Mouse (Mus musculus): Measurements from ENCODE around the gene Zer1.

The Zer1 gene

DNA sequence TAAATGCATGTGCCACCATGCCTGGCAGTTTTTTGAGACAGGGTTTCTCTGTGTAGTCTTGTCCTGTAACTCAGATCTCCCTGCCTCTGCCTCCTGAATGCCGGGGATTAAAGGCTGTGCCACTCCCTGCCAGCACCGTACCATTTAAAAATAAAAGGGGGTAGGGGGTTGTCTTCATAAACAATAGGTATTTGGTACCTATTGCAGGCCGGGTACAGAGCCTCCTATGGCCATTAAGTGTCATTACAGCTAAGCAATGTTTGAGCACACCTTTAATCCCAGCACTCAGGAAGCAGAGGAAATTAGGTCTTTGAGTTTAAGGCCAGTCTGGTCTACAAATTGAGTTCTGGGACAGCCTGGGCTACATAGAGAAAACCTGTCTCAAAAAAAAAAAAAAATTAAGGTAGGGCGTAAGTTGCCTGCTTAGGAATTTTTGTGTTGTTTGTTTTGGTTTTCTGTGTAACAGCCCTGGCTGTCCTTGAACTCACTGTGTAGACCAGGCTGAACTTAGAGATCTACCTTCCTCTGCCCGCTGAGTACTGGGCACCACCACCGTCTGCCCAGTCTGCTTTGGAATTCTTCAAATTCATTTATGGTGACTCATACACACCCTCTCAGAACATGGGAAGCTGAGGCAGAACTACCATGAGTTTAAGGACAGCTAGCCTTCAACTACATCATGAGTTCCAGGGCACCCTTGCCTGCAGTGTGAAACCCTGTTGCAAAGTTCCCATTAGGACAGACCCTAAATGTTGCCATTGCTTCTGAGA lies 72.2 kb downstream of the Zer1 start:
- ATAC-seq (ENCODE audit: low TSS enrichment): no peak

DNA sequence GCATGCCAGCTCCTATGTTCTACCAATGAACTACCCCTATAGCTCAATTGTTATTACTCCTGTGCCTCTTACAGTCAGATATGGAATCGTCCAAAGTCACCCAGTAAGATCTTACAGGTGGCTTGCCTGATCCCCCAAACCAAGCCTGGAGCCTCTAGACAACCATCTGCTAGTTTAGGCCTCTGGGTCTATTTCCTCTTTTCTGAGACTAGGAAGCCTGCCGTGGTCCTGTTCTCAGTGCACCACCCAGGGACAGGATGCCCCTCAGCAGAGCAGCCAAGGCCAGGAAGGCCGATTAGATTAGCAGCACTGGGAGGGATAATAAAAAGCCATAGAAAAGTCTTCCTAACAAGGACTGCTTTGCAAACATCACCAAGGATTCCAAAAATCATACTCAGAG lies 74.6 kb downstream of the Zer1 start:
- ATAC-seq (ENCODE audit: low TSS enrichment): no peak

DNA sequence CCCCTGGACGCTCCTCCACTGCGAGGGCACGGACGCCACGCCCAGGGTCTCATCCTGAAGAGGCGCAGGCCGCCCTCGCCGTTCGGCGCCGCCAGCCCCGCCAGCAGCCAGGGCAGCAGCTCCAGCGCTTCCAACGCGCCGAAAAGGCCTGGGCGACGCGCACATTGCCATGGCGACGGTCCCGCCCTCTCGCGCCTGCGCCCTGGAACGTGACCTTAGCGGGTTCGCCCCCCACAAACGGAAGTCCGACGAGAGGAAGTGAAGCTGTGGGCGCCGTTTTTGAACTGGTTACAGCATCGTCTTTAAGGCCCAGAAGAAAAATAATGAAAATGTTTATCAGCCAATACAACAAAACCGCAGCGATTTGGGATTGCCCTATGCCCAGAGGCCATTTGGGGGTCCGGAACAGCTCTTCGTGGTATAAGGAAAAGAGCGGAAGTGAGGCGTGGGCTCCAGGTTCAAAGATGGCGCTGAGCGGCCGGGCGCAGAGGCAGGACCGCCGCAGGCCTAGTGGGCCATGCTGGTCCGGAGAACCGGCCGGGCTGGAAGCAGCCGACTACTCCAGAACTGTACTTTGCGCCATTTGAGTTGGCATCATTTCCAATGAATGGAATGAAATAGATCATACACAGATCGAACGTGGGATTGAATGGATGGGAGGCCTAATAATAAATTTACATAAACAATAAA lies 75.5 kb downstream of the Zer1 start, which contains the start of gene Wdr34:
Gene Wdr34, minus strand, starts transcription at position 183 of the 690 bp plus-strand sequence.
- ATAC-seq (ENCODE audit: low TSS enrichment): peak; percentile 94

DNA sequence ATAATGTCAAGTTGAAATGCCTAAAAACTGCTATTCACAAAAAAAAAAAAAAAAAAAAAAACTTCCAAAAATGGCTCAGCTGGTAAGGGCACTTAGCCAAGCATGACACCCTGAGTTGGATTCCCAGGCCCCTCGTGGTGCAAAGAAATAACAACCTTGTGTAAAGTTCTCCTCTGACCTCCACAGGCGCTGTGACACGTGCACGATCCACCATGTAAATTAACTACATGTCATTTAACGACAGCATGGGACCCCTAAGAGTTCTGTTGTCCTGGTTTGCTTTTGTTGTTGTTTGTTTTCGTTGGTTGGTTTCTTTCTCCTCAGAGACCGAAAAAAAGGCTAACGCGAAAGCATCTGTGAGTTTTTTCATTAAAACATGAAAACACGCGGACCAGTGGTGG lies 76.3 kb downstream of the Zer1 start:
- no peak for ATAC-seq (ENCODE audit: low TSS enrichment)
